Comparison of ENCODE assay signal across 23 mouse cellular contexts in genomic region chr15:84741573-84741972, GRCm38 (mm10). TPM values are rescaled to one million over a fixed set of nuclear protein-coding genes. Genes with fewer than 3 reads are reported as not detected.
A peak's percentile ranks its signal among the peaks of the same experiment; 100 is the strongest.
DNase-seq lines count a peak whose midpoint lies in the region; ATAC-seq and TF ChIP-seq lines count a peak whose summit lies in the region.
"Had no signal": no experiment of that assay in that cellular context is flagged by ENCODE, and none has a peak within 500 bp of the region (broad histone marks: within the 10 kb centered on the region; RNA-seq: fewer than 3 reads in every experiment).

No protein-coding gene starts in this region.

- H3K27ac ChIP-seq in heart, adult 2 months = no peak overlapping the region
- no peak overlapping the region for H3K27ac ChIP-seq in heart, embryonic 10.5 days
- H3K27ac ChIP-seq in intestine, postnatal 0 days (ENCODE audit: low read depth, low read length) = no peak overlapping the region
- H3K27ac ChIP-seq: embryonic facial prominence, embryonic 13.5 days; hindbrain, embryonic 14.5 days; limb, embryonic 15.5 days; stomach, embryonic 15.5 days had no signal

- intact Hi-C loops in heart, adult 2 months (cut with DNase I) = no loop called here

- WGBS in heart, adult 2 months = 87% methylated on average over 3 of the region's 3 CpGs
- 75% methylated on average over 3 of the region's 3 CpGs for WGBS in heart, embryonic 10.5 days
- WGBS in lung, adult 2 months = 67% methylated on average over 3 of the region's 3 CpGs
- WGBS in intestine, postnatal 0 days = 66% methylated on average over 3 of the region's 3 CpGs

- no peak overlapping the region for H3K9ac ChIP-seq in heart, adult 2 months (ENCODE audit: low read depth, low read length)
- H3K9ac ChIP-seq in intestine, postnatal 0 days (ENCODE audit: low read depth, low read length) = no peak overlapping the region
- H3K9ac ChIP-seq: embryonic facial prominence, embryonic 13.5 days; hindbrain, embryonic 14.5 days; limb, embryonic 15.5 days; stomach, embryonic 15.5 days had no signal

- peak; percentile 55; the same call in 1 of the 2 replicates for ATAC-seq in intestine, postnatal 0 days
- ATAC-seq in cerebellum, adult (ENCODE audit: insufficient number of reproducible peaks, low FRiP score, low TSS enrichment) = no peak
- ATAC-seq: forebrain, embryonic 16.5 days had no signal

- H3K4me1 ChIP-seq in heart, adult 2 months (ENCODE audit: control insufficient read depth, insufficient read depth, low read length) = no peaks in the 10 kb centered on the region
- peaks cover 47% of the 10 kb centered on the region for H3K4me1 ChIP-seq in heart, embryonic 10.5 days
- H3K4me1 ChIP-seq in lung, adult 2 months (ENCODE audit: control insufficient read depth, insufficient read depth, low read length) = no peaks in the 10 kb centered on the region
- H3K4me1 ChIP-seq in intestine, postnatal 0 days (replicated peaks; ENCODE audit: control insufficient read depth, insufficient read depth, low read length) = no peaks in the 10 kb centered on the region
- H3K4me1 ChIP-seq: stomach, embryonic 15.5 days had no signal

- no peak overlapping the region for H3K4me3 ChIP-seq in heart, adult 2 months
- no peak overlapping the region for H3K4me3 ChIP-seq in heart, embryonic 10.5 days
- H3K4me3 ChIP-seq in lung, adult 2 months (replicated peaks; ENCODE audit: extremely low read depth, low read depth, low read length) = no peak overlapping the region
- no peak overlapping the region for H3K4me3 ChIP-seq in intestine, postnatal 0 days (ENCODE audit: low read depth, low read length)
- H3K4me3 ChIP-seq: embryonic facial prominence, embryonic 13.5 days; limb, embryonic 15.5 days; stomach, embryonic 15.5 days had no signal

- no peak overlapping the region for H3K4me2 ChIP-seq in intestine, postnatal 0 days (replicated peaks; ENCODE audit: low read depth)
- H3K4me2 ChIP-seq: embryonic facial prominence, embryonic 13.5 days; hindbrain, embryonic 14.5 days; limb, embryonic 15.5 days; stomach, embryonic 15.5 days had no signal

- H3K79me2 ChIP-seq in heart, adult 2 months (replicated peaks; ENCODE audit: control insufficient read depth, insufficient read depth, low read length) = no peaks in the 10 kb centered on the region

- peak; percentile 41 for TF ChIP-seq CTCF in heart, adult 2 months (IDR thresholded peaks at IDR 0.05)
- peak; percentile 44; the same call in 1 of the 2 replicates for TF ChIP-seq CTCF in lung, adult 2 months (IDR thresholded peaks at IDR 0.05; ENCODE audit: insufficient read depth, low read length)
- TF ChIP-seq CTCF in intestine, postnatal 0 days (IDR thresholded peaks at IDR 0.05; ENCODE audit: low read depth) = peak; percentile 77

- no peaks in the 10 kb centered on the region for H3K36me3 ChIP-seq in heart, adult 2 months (ENCODE audit: control insufficient read depth, insufficient read depth, low read length)
- 0 out of 2 replicates have a peak, but pooled peaks cover 2% of the 10 kb centered on the region for H3K36me3 ChIP-seq in heart, embryonic 10.5 days
- H3K36me3 ChIP-seq in intestine, postnatal 0 days (ENCODE audit: control insufficient read depth, insufficient read depth) = no peaks in the 10 kb centered on the region; the same call in 1 of the 2 replicates
- H3K36me3 ChIP-seq: embryonic facial prominence, embryonic 13.5 days; limb, embryonic 15.5 days; stomach, embryonic 15.5 days had no signal

- no peaks in the 10 kb centered on the region for H3K9me3 ChIP-seq in heart, embryonic 10.5 days
- no peaks in the 10 kb centered on the region for H3K9me3 ChIP-seq in intestine, postnatal 0 days (ENCODE audit: control insufficient read depth)
- H3K9me3 ChIP-seq: embryonic facial prominence, embryonic 13.5 days; limb, embryonic 15.5 days; stomach, embryonic 15.5 days had no signal

- no peak for DNase-seq in heart, adult 2 months
- DNase-seq in heart, embryonic 10.5 days (ENCODE audit: low spot score) = no peak
- DNase-seq in lung, adult 2 months = no peak
- DNase-seq in lung, postnatal 10 days = no peak
- DNase-seq in A20 (ENCODE audit: low read depth, low spot score) (peak; percentile 45), adipocyte (ENCODE audit: low spot score) (no peak)
- DNase-seq: adrenal gland, postnatal 14 days; cerebellum, adult 8-10 months; gastrocnemius, postnatal 10 days; heart, postnatal 14 days; kidney, adult 18-20 months; kidney, postnatal 4 days; midbrain, embryonic 14.5 days; retina, postnatal 1 day; thymus, postnatal 14 days had no signal

- TF ChIP-seq EP300 in heart, adult 2 months (IDR thresholded peaks at IDR 0.05; ENCODE audit: insufficient read depth, low read depth, low read length) = no peak

- no peak for TF ChIP-seq POLR2A in heart, adult 2 months (IDR thresholded peaks at IDR 0.05; ENCODE audit: insufficient read depth, low read depth, low read length)
- no peak for TF ChIP-seq POLR2A in lung, adult 2 months (IDR thresholded peaks at IDR 0.05; ENCODE audit: borderline replicate concordance, extremely low read depth, low read depth, low read length)

- H3K27me3 ChIP-seq in heart, adult 2 months (ENCODE audit: control insufficient read depth, insufficient read depth, low read length) = no peaks in the 10 kb centered on the region
- no peaks in the 10 kb centered on the region for H3K27me3 ChIP-seq in heart, embryonic 10.5 days (ENCODE audit: insufficient read depth, poor library complexity, severe bottlenecking)
- no peaks in the 10 kb centered on the region for H3K27me3 ChIP-seq in intestine, postnatal 0 days (replicated peaks; ENCODE audit: control insufficient read depth, insufficient read depth, low read length)
- H3K27me3 ChIP-seq: embryonic facial prominence, embryonic 13.5 days; limb, embryonic 15.5 days; stomach, embryonic 15.5 days had no signal

RNA-seq across cellular contexts. Expression of gene Arhgap8, which starts 21.7 kb away (rescaled TPM):
- 1 to 10 TPM in 1 of 2 experiments, under 1 TPM in 1; 0.70 to 1.5 TPM for total RNA-seq in heart, adult 2 months (2021)
- polyA plus RNA-seq in heart, adult 2 months (2012; rRNA removed) = 1.7 and 1.9 TPM in 2 replicates
- polyA plus RNA-seq in heart, embryonic 10.5 days (2016; fragmentation: Nextera tagmentation; extraction: Ambion mirVana) = 4.3 and 6.5 TPM in 2 replicates
- 20.3 and 22.1 TPM in 2 replicates for polyA plus RNA-seq in lung, adult 2 months (2012; rRNA removed)
- 10.6 and 11.2 TPM in 2 replicates for polyA plus RNA-seq in intestine, postnatal 0 days (2015; fragmentation: Nextera tagmentation; extraction: Ambion mirVana)
- total RNA-seq: gastrocnemius, postnatal 10 days; layer of hippocampus, postnatal 14 days had no signal
